Mouse (Mus musculus) heart, adult 2 months (tissue): ENCODE results near the gene Calr. TPM values are rescaled to one million over a fixed set of nuclear protein-coding genes. Genes with fewer than 3 reads are reported as not detected.
A peak's percentile ranks its signal among the peaks of the same experiment; 100 is the strongest.

Source experiments
- DNase-seq, 2 experiments: peaks; one replicate each; pipeline ENCODE4 v3.0.0; 2021
- H3K27ac ChIP-seq: fragments of 200-600 bp; 2 replicates; pipeline ENCODE4 v1.8.1; 2022
- H3K27me3 ChIP-seq: fragments of 200-500 bp; 2 replicates; pipeline ENCODE4 v1.6.1; 2012; ENCODE audit warnings: mild to moderate bottlenecking, low read length, inconsistent platforms, mixed read lengths; ENCODE audit not compliant: control insufficient read depth, insufficient read depth
- H3K36me3 ChIP-seq: fragments of 200-500 bp; 2 replicates; pipeline ENCODE4 v1.6.1; 2012; ENCODE audit warnings: low read length, inconsistent platforms; ENCODE audit not compliant: control insufficient read depth, insufficient read depth
- H3K4me1 ChIP-seq: fragments of 200-500 bp; 2 replicates; pipeline ENCODE4 v1.6.1; 2011; ENCODE audit warnings: low read length; ENCODE audit not compliant: control insufficient read depth, insufficient read depth
- H3K4me3 ChIP-seq: fragments of 200-600 bp; 2 replicates; pipeline ENCODE4 v1.8.1; 2022
- H3K79me2 ChIP-seq: fragments of 200-500 bp; replicated peaks from 2 replicates; pipeline ENCODE4 v1.6.1; 2012; ENCODE audit warnings: mild to moderate bottlenecking, inconsistent platforms, low read length, moderate library complexity, mixed read lengths; ENCODE audit not compliant: control insufficient read depth, insufficient read depth
- H3K9ac ChIP-seq: fragments of 200-500 bp; 2 replicates; pipeline ENCODE4 v1.6.1; 2012; ENCODE audit warnings: low read depth, mild to moderate bottlenecking, control low read depth, inconsistent platforms, low read length, mixed read lengths
- CTCF ChIP-seq: fragments of 200-600 bp; IDR thresholded peaks from 2 replicates; pipeline ENCODE4 v1.8.1; 2022; ENCODE audit warnings: antibody characterized with exemption, mild to moderate bottlenecking, moderate library complexity
- EP300 ChIP-seq: fragments of 200-500 bp; IDR thresholded peaks from 2 replicates; pipeline ENCODE4 v1.6.1; 2011; ENCODE audit warnings: low read depth, low read length, control low read depth; ENCODE audit not compliant: insufficient read depth
- POLR2A ChIP-seq: fragments of 200-500 bp; IDR thresholded peaks from 2 replicates; pipeline ENCODE4 v1.6.1; 2011; ENCODE audit warnings: mild to moderate bottlenecking, low read depth, low read length, control low read depth; ENCODE audit not compliant: insufficient read depth
- WGBS: fragments of 180-500 bp; shearing (Covaris S2); methylation state at CpG from one replicate; pipeline ENCODE4 v1.1.7; 2018; 5-methylcytosine and 5-hydroxymethylcytosine counted together
- intact Hi-C: fragments of 180-260 bp; cut with DNase I; formaldehyde crosslinking; loops from one replicate; pipeline ENCODE4 v1.15.1; 2025
- polyA plus RNA-seq: library from polyadenylated mRNA; depleted of rRNA; stranded (reverse); fragments of >200 nt; gene quantifications from 2 replicates; pipeline ENCODE4 v1.2.3, GENCODE M21; 2012
- total RNA-seq, 2 experiments: library from RNA; stranded (reverse); gene quantifications; 2 replicates each; pipeline ENCODE4 v1.2.3; 2021

The Calr gene
- total and polyA plus RNA-seq, 3 experiments: 154 to 416 (median 352) TPM

GRCm38 (mm10) chr8:84839875-84840247, 6.9 kb downstream of the Calr start:
- DNase-seq: no peak
- H3K9ac ChIP-seq: peak overlapping the region; percentile 74
- H3K27ac ChIP-seq: peak overlapping the region; percentile 79
- peaks cover 3% of the 10 kb centered on the region for H3K4me1 ChIP-seq
- under 1% methylated on average over 7 of the region's 7 CpGs for WGBS
- intact Hi-C loops: no loop called here
- peak overlapping the region; percentile 64 for H3K4me3 ChIP-seq
- TF ChIP-seq POLR2A (no peak), CTCF (no peak), EP300 (no peak)
- H3K79me2 ChIP-seq: no peaks in the 10 kb centered on the region
- no peaks in the 10 kb centered on the region for H3K27me3 ChIP-seq
- peaks cover 12% of the 10 kb centered on the region for H3K36me3 ChIP-seq

GRCm38 (mm10) chr8:84839411-84839810, 7.3 kb downstream of the Calr start:
- intact Hi-C loops: no loop called here
- WGBS: 75% methylated on average over 2 of the region's 2 CpGs
- Histone ChIP-seq H3K27me3 (no peaks in the 10 kb centered on the region), H3K27ac (no peak overlapping the region), H3K4me3 (peak overlapping the region; percentile 64), H3K79me2 (no peaks in the 10 kb centered on the region), H3K4me1 (no peaks in the 10 kb centered on the region), H3K36me3 (peaks cover 9% of the 10 kb centered on the region), H3K9ac (no peak overlapping the region)
- DNase-seq: no peak
- TF ChIP-seq EP300 (no peak), POLR2A (no peak), CTCF (no peak)

- Histone ChIP-seq H3K4me3 (no peak overlapping the region), H3K4me1 (no peaks in the 10 kb centered on the region), H3K27ac (no peak overlapping the region), H3K9ac (no peak overlapping the region), H3K27me3 (no peaks in the 10 kb centered on the region), H3K36me3 (peaks cover 3% of the 10 kb centered on the region; the same call in 1 of the 2 replicates), H3K79me2 (no peaks in the 10 kb centered on the region)
- WGBS: 85% methylated on average over 5 of the region's 5 CpGs
- no peak for DNase-seq
- intact Hi-C loops: no loop called here
- TF ChIP-seq CTCF: no peak
- TF ChIP-seq POLR2A: no peak
- no peak for TF ChIP-seq EP300
Observed at GRCm38 (mm10) chr8:84838513-84838912, 8.2 kb downstream of the Calr start.

- no peaks in the 10 kb centered on the region for H3K27me3 ChIP-seq
- WGBS: 89% methylated on average over 15 of the region's 15 CpGs
- no peak overlapping the region for H3K27ac ChIP-seq
- TF ChIP-seq CTCF: no peak
- no peak for TF ChIP-seq POLR2A
- no peak for TF ChIP-seq EP300
- peaks cover 3% of the 10 kb centered on the region; the same call in 1 of the 2 replicates for H3K36me3 ChIP-seq
- no peak overlapping the region for H3K9ac ChIP-seq
- intact Hi-C loops: no loop called here
- no peak for DNase-seq
- H3K4me3 ChIP-seq: no peak overlapping the region
- no peaks in the 10 kb centered on the region for H3K79me2 ChIP-seq
- H3K4me1 ChIP-seq: no peaks in the 10 kb centered on the region; the same call in 1 of the 2 replicates
Observed at GRCm38 (mm10) chr8:84837912-84838470, 8.7 kb downstream of the Calr start.

GRCm38 (mm10) chr8:84837149-84837911, 9.4 kb downstream of the Calr start:
- H3K4me3 ChIP-seq: no peak overlapping the region
- H3K79me2 ChIP-seq: no peaks in the 10 kb centered on the region
- H3K27ac ChIP-seq: no peak overlapping the region
- TF ChIP-seq POLR2A (no peak), EP300 (no peak), CTCF (no peak)
- WGBS: 59% methylated on average over 8 of the region's 8 CpGs
- intact Hi-C loops: no loop called here
- H3K36me3 ChIP-seq: peaks cover 5% of the 10 kb centered on the region; the same call in 1 of the 2 replicates
- no peak for DNase-seq
- no peaks in the 10 kb centered on the region; the same call in 1 of the 2 replicates for H3K4me1 ChIP-seq
- no peak overlapping the region for H3K9ac ChIP-seq
- H3K27me3 ChIP-seq: no peaks in the 10 kb centered on the region
